ENCODE assay signal across 8 mouse cellular contexts in the genomic region with DNA sequence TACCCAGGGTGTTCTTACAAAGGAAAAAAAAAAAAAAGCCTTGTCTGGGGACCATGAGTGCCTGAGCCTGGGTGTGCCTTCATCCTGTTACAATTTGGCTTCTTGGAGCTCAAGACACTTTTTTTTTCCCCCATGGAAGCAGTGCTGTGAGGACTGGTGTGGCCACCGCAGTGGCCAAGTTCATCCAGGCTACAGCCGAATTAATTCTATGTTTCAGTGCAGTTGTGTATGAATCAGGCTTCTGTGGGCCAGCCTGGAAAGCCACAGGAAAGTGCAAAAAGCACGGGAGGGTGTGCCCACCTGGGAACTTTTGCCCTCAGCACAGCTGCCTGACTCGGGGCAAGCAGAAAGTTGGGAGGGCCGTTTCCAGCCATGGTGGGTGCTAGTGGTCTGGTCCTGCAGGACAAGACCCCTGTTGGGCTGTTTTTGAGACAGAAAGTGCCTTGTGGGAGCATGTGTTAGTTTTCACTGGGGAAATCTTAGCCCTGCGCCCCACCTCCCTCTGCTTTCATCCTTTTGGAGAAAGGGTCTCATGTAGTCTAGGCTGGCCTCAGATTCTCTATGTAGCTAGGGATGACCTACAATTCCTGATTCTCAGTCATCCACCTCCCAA. TPM values are rescaled to one million over a fixed set of nuclear protein-coding genes. Genes with fewer than 3 reads are reported as not detected.
A peak's percentile ranks its signal among the peaks of the same experiment; 100 is the strongest.
DNase-seq lines count a peak whose midpoint lies in the region; ATAC-seq and TF ChIP-seq lines count a peak whose summit lies in the region.

No protein-coding gene starts in this region.

- peaks cover 32% of the 10 kb centered on the region for H3K4me1 ChIP-seq in kidney, embryonic 16.5 days (ENCODE audit: insufficient read depth, low read length)
- no peaks in the 10 kb centered on the region; the same call in 1 of the 2 replicates for H3K4me1 ChIP-seq in embryonic fibroblast, embryonic 13.5 days (ENCODE audit: control insufficient read depth, insufficient read depth, low read length)
- peaks cover 42% of the 10 kb centered on the region for H3K4me1 ChIP-seq in intestine, embryonic 14.5 days (replicated peaks; ENCODE audit: control insufficient read depth, insufficient read depth, low read length)
- 0 out of 2 replicates have a peak, but pooled peaks cover 6% of the 10 kb centered on the region for H3K4me1 ChIP-seq in midbrain, postnatal 0 days (ENCODE audit: insufficient read depth, low read length)

- peak overlapping the region; percentile 75 for H3K27ac ChIP-seq in kidney, embryonic 16.5 days (ENCODE audit: low read length)
- no peak overlapping the region for H3K27ac ChIP-seq in embryonic fibroblast, embryonic 13.5 days (ENCODE audit: insufficient read depth, low read length)
- peak overlapping the region; percentile 79 for H3K27ac ChIP-seq in intestine, embryonic 14.5 days (ENCODE audit: low read depth)
- H3K27ac ChIP-seq in midbrain, postnatal 0 days (ENCODE audit: low read depth, low read length): peak overlapping the region; percentile 97

- TF ChIP-seq CTCF in embryonic fibroblast, embryonic 13.5 days (IDR thresholded peaks at IDR 0.05; ENCODE audit: borderline replicate concordance, insufficient read depth, low read length): no peak
- no peak for TF ChIP-seq CTCF in midbrain, postnatal 0 days (IDR thresholded peaks at IDR 0.05)

- TF ChIP-seq POLR2A in embryonic fibroblast, embryonic 13.5 days (IDR thresholded peaks at IDR 0.05; ENCODE audit: low read depth, low read length): peak; percentile 23; the same call in 1 of the 2 replicates

- no peaks in the 10 kb centered on the region for H3K27me3 ChIP-seq in kidney, embryonic 16.5 days (ENCODE audit: insufficient read depth, low read length)
- no peaks in the 10 kb centered on the region for H3K27me3 ChIP-seq in intestine, embryonic 14.5 days (replicated peaks; ENCODE audit: control insufficient read depth, insufficient read depth, low read length)
- H3K27me3 ChIP-seq in midbrain, postnatal 0 days (ENCODE audit: insufficient read depth, low read length): no peaks in the 10 kb centered on the region

- no peak for DNase-seq in kidney, postnatal 10 days
- DNase-seq in intestine, embryonic 14.5 days (ENCODE audit: low spot score): no peak
- no peak for DNase-seq in midbrain, postnatal 0 days (ENCODE audit: low spot score)
- no peak for DNase-seq in spleen, adult 18-20 months
- DNase-seq in left cerebral cortex, postnatal 36 days (ENCODE audit: low spot score in 2 of 2): no peak
- DNase-seq in ovary, adult 18-20 months (ENCODE audit: low spot score): no peak

- H3K36me3 ChIP-seq in kidney, embryonic 16.5 days (ENCODE audit: insufficient read depth, low read length): no peaks in the 10 kb centered on the region
- no peaks in the 10 kb centered on the region for H3K36me3 ChIP-seq in intestine, embryonic 14.5 days (ENCODE audit: control insufficient read depth, insufficient read depth, low read length)
- H3K36me3 ChIP-seq in midbrain, postnatal 0 days (ENCODE audit: insufficient read depth, low read length): no peaks in the 10 kb centered on the region

- peak overlapping the region; percentile 65 for H3K4me2 ChIP-seq in kidney, embryonic 16.5 days (replicated peaks; ENCODE audit: low read depth, low read length)
- peak overlapping the region; percentile 85 for H3K4me2 ChIP-seq in intestine, embryonic 14.5 days (ENCODE audit: low read length)
- H3K4me2 ChIP-seq in midbrain, postnatal 0 days (ENCODE audit: low read depth, low read length, poor library complexity, severe bottlenecking): peak overlapping the region; percentile 77

- no peaks in the 10 kb centered on the region for H3K9me3 ChIP-seq in kidney, embryonic 16.5 days (ENCODE audit: low read length)
- H3K9me3 ChIP-seq in intestine, embryonic 14.5 days (ENCODE audit: control insufficient read depth, low read length): 0 out of 2 replicates have a peak, but pooled peaks cover 3% of the 10 kb centered on the region
- H3K9me3 ChIP-seq in midbrain, postnatal 0 days (ENCODE audit: low read length): no peaks in the 10 kb centered on the region

- ATAC-seq in kidney, embryonic 16.5 days (ENCODE audit: low FRiP score, low TSS enrichment): no peak
- no peak for ATAC-seq in intestine, embryonic 14.5 days (replicated peaks; ENCODE audit: low FRiP score, low TSS enrichment, low read depth)
- ATAC-seq in midbrain, postnatal 0 days (ENCODE audit: low FRiP score): no peak

- WGBS in kidney, embryonic 16.5 days: 29% methylated on average over 6 of the region's 6 CpGs
- WGBS in intestine, embryonic 14.5 days: 26% methylated on average over 6 of the region's 6 CpGs
- WGBS in midbrain, postnatal 0 days: 29% methylated on average over 6 of the region's 6 CpGs

- H3K9ac ChIP-seq in kidney, embryonic 16.5 days (replicated peaks; ENCODE audit: low read length): peak overlapping the region; percentile 89
- H3K9ac ChIP-seq in intestine, embryonic 14.5 days (ENCODE audit: low read length): peak overlapping the region; percentile 71
- peak overlapping the region; percentile 92 for H3K9ac ChIP-seq in midbrain, postnatal 0 days (replicated peaks; ENCODE audit: low read length, poor library complexity, severe bottlenecking)

- H3K4me3 ChIP-seq in kidney, embryonic 16.5 days (ENCODE audit: low read length): peak overlapping the region; percentile 55
- H3K4me3 ChIP-seq in embryonic fibroblast, embryonic 13.5 days (ENCODE audit: insufficient read depth, low read length): 0 out of 2 replicates have a peak overlapping the region, but pooled peaks have one; percentile 23
- peak overlapping the region; percentile 45 for H3K4me3 ChIP-seq in intestine, embryonic 14.5 days (ENCODE audit: low read depth, low read length)
- H3K4me3 ChIP-seq in midbrain, postnatal 0 days (ENCODE audit: low read depth, low read length): peak overlapping the region; percentile 57; the same call in 1 of the 2 replicates

- intact Hi-C loops in left cerebral cortex, postnatal 36 days (cut with DNase I): no loop called here

RNA-seq across cellular contexts. Expression of a gene that starts 18.9 kb away (rescaled TPM):
- 30.6 and 31.9 TPM in 2 replicates for polyA plus RNA-seq in kidney, embryonic 16.5 days (2015; fragmentation: Nextera tagmentation; extraction: Ambion mirVana)
- polyA plus RNA-seq in embryonic fibroblast, embryonic 13.5 days (2011; ENCODE audit: insufficient read length, low read depth, missing spikeins): 150 and 156 TPM in 2 replicates
- polyA plus RNA-seq in intestine, embryonic 14.5 days (2014; fragmentation: Nextera tagmentation; extraction: Ambion mirVana): 2.0 and 3.0 TPM in 2 replicates
- total RNA-seq in midbrain, postnatal 0 days (2014; rRNA removed): 56.6 and 57.5 TPM in 2 replicates
- polyA plus RNA-seq in midbrain, postnatal 0 days (2015; fragmentation: Nextera tagmentation; extraction: Ambion mirVana): 43.4 and 43.6 TPM in 2 replicates
- total RNA-seq in left cerebral cortex, postnatal 36 days (2021): 10 to 100 TPM; 33.5 to 58.5 TPM

RNA-seq across cellular contexts. Expression of a gene that starts 32.0 kb away (rescaled TPM):
- polyA plus RNA-seq in kidney, embryonic 16.5 days (2015; fragmentation: Nextera tagmentation; extraction: Ambion mirVana): 56.3 and 58.0 TPM in 2 replicates
- polyA plus RNA-seq in embryonic fibroblast, embryonic 13.5 days (2011; ENCODE audit: insufficient read length, low read depth, missing spikeins): 25.9 and 27.8 TPM in 2 replicates
- 48.2 and 48.7 TPM in 2 replicates for polyA plus RNA-seq in intestine, embryonic 14.5 days (2014; fragmentation: Nextera tagmentation; extraction: Ambion mirVana)
- total RNA-seq in midbrain, postnatal 0 days (2014; rRNA removed): 12.3 and 13.5 TPM in 2 replicates
- polyA plus RNA-seq in midbrain, postnatal 0 days (2015; fragmentation: Nextera tagmentation; extraction: Ambion mirVana): 50.1 TPM in 2 replicates
- 10 to 100 TPM; 16.2 to 17.4 TPM for total RNA-seq in left cerebral cortex, postnatal 36 days (2021)

RNA-seq across cellular contexts. Expression of a gene that starts 32.4 kb away (rescaled TPM):
- polyA plus RNA-seq in kidney, embryonic 16.5 days (2015; fragmentation: Nextera tagmentation; extraction: Ambion mirVana): 93.6 and 95.2 TPM in 2 replicates
- 47.3 and 63.4 TPM in 2 replicates for polyA plus RNA-seq in embryonic fibroblast, embryonic 13.5 days (2011; ENCODE audit: insufficient read length, low read depth, missing spikeins)
- polyA plus RNA-seq in intestine, embryonic 14.5 days (2014; fragmentation: Nextera tagmentation; extraction: Ambion mirVana): 107 and 117 TPM in 2 replicates
- 56.9 and 57.4 TPM in 2 replicates for total RNA-seq in midbrain, postnatal 0 days (2014; rRNA removed)
- 109 and 118 TPM in 2 replicates for polyA plus RNA-seq in midbrain, postnatal 0 days (2015; fragmentation: Nextera tagmentation; extraction: Ambion mirVana)
- total RNA-seq in left cerebral cortex, postnatal 36 days (2021): 10 to 100 TPM; 62.0 to 66.6 TPM
